Mouse (Mus musculus) kidney, adult 2 months (tissue): ENCODE measurements at regions not wholly inside any gene's neighbourhood (a gene's known extent, or its start where the extent isn't known, plus 50 kb on each side); places are given as distances from the start of the nearest gene placed in this dataset.

Experiments
- DNase-seq: peaks from one replicate; pipeline ENCODE4 v3.0.0; 2021
- H3K27ac ChIP-seq: fragments of 200-500 bp; 2 replicates; pipeline ENCODE4 v1.5.1; 2012; ENCODE audit warnings: low read depth, low read length, control low read depth, inconsistent platforms; ENCODE audit not compliant: insufficient read depth
- H3K27me3 ChIP-seq: fragments of 200-500 bp; replicated peaks from 2 replicates; pipeline ENCODE4 v1.6.1; 2012; ENCODE audit warnings: mild to moderate bottlenecking, moderate library complexity, low read length, inconsistent platforms; ENCODE audit not compliant: control insufficient read depth, insufficient read depth
- H3K36me3 ChIP-seq: fragments of 200-500 bp; 2 replicates; pipeline ENCODE4 v1.6.1; 2012; ENCODE audit warnings: mild to moderate bottlenecking, moderate library complexity, low read length, inconsistent platforms; ENCODE audit not compliant: control insufficient read depth, insufficient read depth
- H3K4me1 ChIP-seq: fragments of 200-500 bp; 2 replicates; pipeline ENCODE4 v1.6.1; 2011; ENCODE audit warnings: low read length; ENCODE audit not compliant: control insufficient read depth, insufficient read depth
- H3K4me3 ChIP-seq: fragments of 200-500 bp; 2 replicates; pipeline ENCODE4 v1.5.1; 2011; ENCODE audit warnings: mild to moderate bottlenecking, low read depth, low read length, control low read depth; ENCODE audit not compliant: insufficient read depth
- CTCF ChIP-seq: fragments of 200-500 bp; conservative IDR thresholded peaks from 2 replicates; pipeline ENCODE4 v1.5.1; 2011; ENCODE audit warnings: low read depth, mild to moderate bottlenecking, control low read depth, low read length, moderate library complexity, mixed read lengths; ENCODE audit not compliant: insufficient read depth, insufficient read length
- POLR2A ChIP-seq: fragments of 200-500 bp; IDR thresholded peaks from one replicate; pipeline ENCODE4 v1.6.1; 2011; ENCODE audit warnings: low read depth, low read length, control low read depth
- WGBS: fragments of 180-500 bp; shearing (Covaris S2); methylation state at CpG from one replicate; pipeline ENCODE4 v1.1.7; 2018; 5-methylcytosine and 5-hydroxymethylcytosine counted together

GRCm38 (mm10) chr8:103180661-103181060, 395.2 kb upstream of the Cdh11 start:
- Histone ChIP-seq H3K4me3 (no peak overlapping the region), H3K36me3 (no peaks in the 10 kb centered on the region), H3K27ac (no peak overlapping the region), H3K4me1 (no peaks in the 10 kb centered on the region), H3K27me3 (no peaks in the 10 kb centered on the region; the same call in 1 of the 2 replicates)
- TF ChIP-seq POLR2A, result no peak
- DNase-seq, result peak; percentile 40

GRCm38 (mm10) chr8:103188720-103189498, 403.5 kb upstream of the Cdh11 start:
- no peaks in the 10 kb centered on the region for H3K27me3 ChIP-seq
- no peaks in the 10 kb centered on the region for H3K4me1 ChIP-seq
- DNase-seq, result no peak
- 76% methylated on average over 8 of the region's 8 CpGs for WGBS
- no peak overlapping the region for H3K27ac ChIP-seq
- no peaks in the 10 kb centered on the region for H3K36me3 ChIP-seq
- no peak overlapping the region for H3K4me3 ChIP-seq
- TF ChIP-seq CTCF (no peak), POLR2A (no peak)

GRCm38 (mm10) chr8:103198251-103198650, 412.8 kb upstream of the Cdh11 start:
- no peak for DNase-seq
- TF ChIP-seq POLR2A, result no peak
- no peak for TF ChIP-seq CTCF
- no peaks in the 10 kb centered on the region for H3K36me3 ChIP-seq
- 62% methylated on average over 3 of the region's 3 CpGs for WGBS
- no peak overlapping the region for H3K27ac ChIP-seq
- no peaks in the 10 kb centered on the region for H3K4me1 ChIP-seq
- H3K4me3 ChIP-seq, result no peak overlapping the region
- no peaks in the 10 kb centered on the region for H3K27me3 ChIP-seq

DNA sequence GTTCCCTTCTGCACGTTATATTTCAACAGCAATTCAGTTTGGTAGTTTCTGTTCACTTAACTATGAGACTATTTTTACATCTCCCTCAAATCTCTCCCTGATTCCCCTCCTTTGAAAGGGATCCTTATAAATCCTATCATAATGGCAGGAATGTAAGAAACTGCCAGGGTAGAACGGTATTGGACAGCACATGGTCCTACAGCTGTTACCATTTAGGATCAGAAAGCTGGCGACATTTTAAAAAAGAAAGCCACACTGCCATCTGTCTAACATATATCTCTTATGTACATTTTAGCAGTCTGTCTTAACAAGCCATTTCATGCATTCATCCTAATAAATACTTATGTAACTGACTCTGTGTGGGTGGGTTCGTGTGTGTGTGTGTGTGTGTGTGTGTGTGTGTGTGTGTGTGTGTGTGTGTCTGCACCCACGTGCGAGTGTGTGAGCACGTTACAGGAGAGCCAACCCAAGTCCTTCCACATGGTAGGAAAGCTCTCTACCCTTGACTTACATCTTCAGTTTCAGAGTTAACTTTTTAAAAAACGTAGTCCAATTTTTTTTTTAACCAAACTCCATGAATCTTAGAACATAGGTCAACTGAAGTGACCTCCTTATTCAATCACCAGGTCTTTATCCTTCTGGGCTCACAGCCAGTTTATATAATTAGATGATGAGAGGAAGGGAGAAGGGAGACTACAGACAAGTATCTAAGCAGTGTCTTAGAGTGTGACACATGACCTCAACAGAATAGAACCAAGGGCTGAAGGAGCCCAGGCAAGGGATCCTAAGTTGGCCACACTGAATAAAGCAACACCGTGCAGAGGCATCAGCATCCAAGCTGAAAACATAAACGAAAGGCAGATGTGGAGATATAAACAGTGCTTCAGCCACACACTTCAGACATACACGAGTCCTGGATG, 414.5 kb upstream of the Cdh11 start:
- Histone ChIP-seq H3K36me3 (no peaks in the 10 kb centered on the region), H3K27me3 (no peaks in the 10 kb centered on the region), H3K4me1 (no peaks in the 10 kb centered on the region), H3K4me3 (no peak overlapping the region), H3K27ac (no peak overlapping the region)
- DNase-seq, result peak; percentile 6
- WGBS, result 68% methylated on average over 11 of the region's 11 CpGs
- no peak for TF ChIP-seq CTCF
- no peak for TF ChIP-seq POLR2A

DNA sequence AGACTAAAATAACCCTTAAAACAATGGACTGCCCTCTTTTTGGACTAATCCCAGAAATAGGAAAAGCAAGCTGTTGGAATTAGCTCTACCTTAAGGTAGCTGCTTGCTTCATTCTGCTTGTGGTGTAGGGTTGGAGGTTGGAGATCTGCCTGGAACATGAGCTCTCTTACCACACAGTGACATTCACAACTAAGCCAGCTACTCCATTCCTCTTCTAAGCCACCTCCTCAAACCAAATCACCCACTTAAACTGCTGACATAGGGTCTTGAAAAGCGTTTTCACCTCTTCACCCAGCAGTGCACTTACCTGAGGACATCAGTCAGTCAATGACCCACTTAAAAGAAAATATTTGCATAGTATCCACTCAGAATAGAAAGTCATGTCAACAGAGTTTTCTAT, 418.3 kb upstream of the Cdh11 start:
- WGBS, result 43% methylated on average over 1 of the region's 1 CpGs
- DNase-seq, result no peak
- no peak overlapping the region for H3K27ac ChIP-seq
- no peak overlapping the region for H3K4me3 ChIP-seq
- no peaks in the 10 kb centered on the region for H3K4me1 ChIP-seq
- no peaks in the 10 kb centered on the region for H3K36me3 ChIP-seq
- TF ChIP-seq POLR2A (no peak), CTCF (no peak)
- H3K27me3 ChIP-seq, result no peaks in the 10 kb centered on the region; the same call in 1 of the 2 replicates

DNA sequence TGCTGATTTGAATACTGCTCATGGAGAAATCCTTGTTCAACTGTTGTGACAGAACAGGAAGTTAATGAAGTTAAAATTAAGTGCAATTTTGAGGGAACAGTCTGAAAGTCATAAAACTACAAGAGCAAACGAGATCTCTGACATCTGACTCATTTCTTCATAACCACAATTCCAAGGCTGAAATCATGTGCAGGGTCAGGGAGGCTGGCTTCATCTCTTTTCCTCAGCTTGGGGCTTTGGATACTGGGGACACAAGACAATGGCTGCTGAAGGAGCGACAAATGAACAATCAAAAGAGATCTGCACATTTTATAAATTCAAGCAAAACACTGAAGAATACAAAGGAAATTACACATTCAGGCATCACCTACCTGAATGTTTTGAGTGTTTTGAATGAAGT, 429.2 kb upstream of the Cdh11 start:
- peak; percentile 36 for DNase-seq
- 54% methylated on average over 2 of the region's 2 CpGs for WGBS
- H3K27ac ChIP-seq, result no peak overlapping the region
- H3K27me3 ChIP-seq, result no peaks in the 10 kb centered on the region
- no peaks in the 10 kb centered on the region for H3K4me1 ChIP-seq
- H3K36me3 ChIP-seq, result no peaks in the 10 kb centered on the region
- no peak for TF ChIP-seq POLR2A
- no peak for TF ChIP-seq CTCF
- no peak overlapping the region for H3K4me3 ChIP-seq
